Mouse (Mus musculus) midbrain, embryonic 16.5 days (tissue): ENCODE data around the gene Rwdd2a. TPM values are rescaled to one million over a fixed set of nuclear protein-coding genes. Genes with fewer than 3 reads are reported as not detected.
"Not testable (repeated sequence)": the region's sequence is repeated elsewhere in the genome, so short reads cannot be mapped to it uniquely, and the experiment has no call there.

Experiments used
- ATAC-seq: fragments of 200-750 bp; cut with Nextera tagmentation; 2 replicates; pipeline ENCODE4 v1.8.0; 2017; ENCODE audit warnings: moderate TSS enrichment
- H3K27ac ChIP-seq: fragments of 300-500 bp; sonication (generic); 2 replicates; pipeline ENCODE4 v1.5.1; 2014; ENCODE audit warnings: mild to moderate bottlenecking, low read length, mixed read lengths
- H3K27me3 ChIP-seq: fragments of 300-500 bp; sonication (generic); 2 replicates; pipeline ENCODE4 v1.6.1; 2014; ENCODE audit warnings: low read depth, low read length, mixed read lengths; ENCODE audit not compliant: control insufficient read depth, insufficient read depth
- H3K36me3 ChIP-seq: fragments of 300-500 bp; sonication (generic); 2 replicates; pipeline ENCODE4 v1.6.1; 2014; ENCODE audit warnings: mild to moderate bottlenecking, low read length, moderate library complexity, mixed read lengths; ENCODE audit not compliant: control insufficient read depth, insufficient read depth
- H3K4me1 ChIP-seq: fragments of 300-500 bp; sonication (generic); 2 replicates; pipeline ENCODE4 v1.6.1; 2014; ENCODE audit warnings: mild to moderate bottlenecking, low read length, mixed read lengths; ENCODE audit not compliant: control insufficient read depth, insufficient read depth
- H3K4me2 ChIP-seq: fragments of 300-500 bp; sonication (generic); 2 replicates; pipeline ENCODE4 v1.6.1; 2014; ENCODE audit warnings: mild to moderate bottlenecking, low read length, mixed read lengths
- H3K4me3 ChIP-seq: fragments of 300-500 bp; sonication (generic); 2 replicates; pipeline ENCODE4 v1.5.1; 2014; ENCODE audit warnings: low read depth, mild to moderate bottlenecking, low read length, moderate library complexity, mixed read lengths
- H3K9ac ChIP-seq: fragments of 300-500 bp; sonication (generic); 2 replicates; pipeline ENCODE4 v1.6.1; 2014; ENCODE audit warnings: low read depth, low read length, mixed read lengths
- H3K9me3 ChIP-seq: fragments of 300-500 bp; sonication (generic); replicated peaks from 2 replicates; pipeline ENCODE4 v1.6.1; 2014; ENCODE audit warnings: mild to moderate bottlenecking, low read length, mixed read lengths; ENCODE audit not compliant: control insufficient read depth, poor library complexity, severe bottlenecking
- WGBS: fragments of 180-500 bp; shearing (Covaris S2); extraction: QIAGEN DNeasy Blood & Tissue Kit; methylation state at CpG from one replicate; pipeline ENCODE4 v1.1.7; 2014; 5-methylcytosine and 5-hydroxymethylcytosine counted together
- polyA plus RNA-seq: library from polyadenylated mRNA; unstranded; fragments of >200 nt; fragmentation: Nextera tagmentation; extraction: Ambion mirVana; gene quantifications from 2 replicates; pipeline ENCODE4 v1.2.1, GENCODE M21; 2015

Rwdd2a gene
- polyA plus RNA-seq, 1 experiment from 2014 or later, result 30.9 TPM

DNA sequence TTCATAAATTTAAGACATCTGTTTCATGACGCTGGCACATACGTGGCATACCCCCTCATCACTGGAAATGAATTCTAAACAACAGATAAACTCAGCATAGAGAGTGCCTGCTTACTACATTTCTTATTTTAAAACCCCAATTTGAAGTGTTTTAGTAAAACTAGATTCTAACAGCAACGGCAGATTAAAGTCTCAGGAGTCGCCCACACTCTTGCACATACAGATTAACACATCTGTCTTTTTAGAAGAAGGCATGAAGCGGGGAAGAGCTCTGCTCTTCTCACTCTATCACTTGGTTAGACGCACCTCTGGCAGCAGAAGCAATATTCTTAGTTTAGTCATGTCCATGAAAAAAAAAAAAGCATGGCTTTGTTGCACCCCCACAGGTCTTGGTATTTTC is 3.4 kb downstream of the Rwdd2a start:
- Histone ChIP-seq H3K4me3 (no peak overlapping the region), H3K27ac (no peak overlapping the region), H3K4me2 (no peak overlapping the region), H3K9ac (no peak overlapping the region), H3K36me3 (peaks cover 3% of the 10 kb centered on the region; the same call in 1 of the 2 replicates), H3K4me1 (peaks cover 14% of the 10 kb centered on the region), H3K27me3 (no peaks in the 10 kb centered on the region), H3K9me3 (no peaks in the 10 kb centered on the region)
- ATAC-seq, result no peak
- WGBS, result 93% methylated on average over 6 of the region's 6 CpGs

DNA sequence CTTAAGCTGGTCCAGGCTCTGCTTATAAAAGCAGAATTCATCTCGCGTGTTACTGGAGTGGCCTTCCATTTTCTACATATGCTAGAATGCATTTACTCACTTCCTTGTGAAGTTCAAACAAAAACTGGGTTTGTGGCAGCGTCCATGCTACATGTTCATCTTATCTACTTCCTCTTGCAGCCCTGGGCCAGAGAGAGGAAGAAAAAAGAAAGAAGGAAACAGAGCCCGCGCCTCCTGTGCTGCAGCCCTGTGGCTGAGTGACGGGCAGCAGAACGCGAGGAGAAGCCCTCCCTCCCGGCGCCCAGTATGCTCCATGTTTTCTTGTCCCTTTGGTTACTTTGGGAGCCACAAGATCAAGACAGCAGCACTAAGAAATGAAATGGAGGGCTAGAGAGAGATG is 7.9 kb downstream of the Rwdd2a start:
- Histone ChIP-seq H3K27me3 (no peaks in the 10 kb centered on the region), H3K27ac (no peak overlapping the region), H3K4me1 (no peaks in the 10 kb centered on the region), H3K9me3 (no peaks in the 10 kb centered on the region), H3K4me3 (no peak overlapping the region), H3K9ac (no peak overlapping the region), H3K36me3 (peaks cover 3% of the 10 kb centered on the region; the same call in 1 of the 2 replicates), H3K4me2 (no peak overlapping the region)
- ATAC-seq, result no peak
- WGBS, result 89% methylated on average over 10 of the region's 10 CpGs

DNA sequence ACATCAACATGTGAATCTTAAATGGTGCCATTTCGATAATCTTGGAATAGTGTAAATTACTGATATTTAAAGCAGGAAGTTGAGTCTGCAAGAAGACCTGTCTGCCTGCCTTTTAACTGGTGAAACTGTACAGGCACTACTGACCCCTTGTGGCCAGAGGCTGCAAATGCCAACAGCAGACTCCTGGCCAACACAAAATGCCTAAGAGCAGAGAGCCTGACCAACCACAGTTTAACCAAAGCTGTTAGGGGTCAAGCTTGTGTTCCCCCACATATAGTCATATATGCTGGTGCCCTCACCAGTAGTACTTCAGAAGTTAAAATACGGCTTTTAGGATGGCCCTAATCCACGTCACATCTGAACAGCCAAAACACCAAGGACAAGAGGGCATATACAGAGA is 11.9 kb downstream of the Rwdd2a start:
- peak; percentile 55; the same call in 1 of the 2 replicates for ATAC-seq

DNA sequence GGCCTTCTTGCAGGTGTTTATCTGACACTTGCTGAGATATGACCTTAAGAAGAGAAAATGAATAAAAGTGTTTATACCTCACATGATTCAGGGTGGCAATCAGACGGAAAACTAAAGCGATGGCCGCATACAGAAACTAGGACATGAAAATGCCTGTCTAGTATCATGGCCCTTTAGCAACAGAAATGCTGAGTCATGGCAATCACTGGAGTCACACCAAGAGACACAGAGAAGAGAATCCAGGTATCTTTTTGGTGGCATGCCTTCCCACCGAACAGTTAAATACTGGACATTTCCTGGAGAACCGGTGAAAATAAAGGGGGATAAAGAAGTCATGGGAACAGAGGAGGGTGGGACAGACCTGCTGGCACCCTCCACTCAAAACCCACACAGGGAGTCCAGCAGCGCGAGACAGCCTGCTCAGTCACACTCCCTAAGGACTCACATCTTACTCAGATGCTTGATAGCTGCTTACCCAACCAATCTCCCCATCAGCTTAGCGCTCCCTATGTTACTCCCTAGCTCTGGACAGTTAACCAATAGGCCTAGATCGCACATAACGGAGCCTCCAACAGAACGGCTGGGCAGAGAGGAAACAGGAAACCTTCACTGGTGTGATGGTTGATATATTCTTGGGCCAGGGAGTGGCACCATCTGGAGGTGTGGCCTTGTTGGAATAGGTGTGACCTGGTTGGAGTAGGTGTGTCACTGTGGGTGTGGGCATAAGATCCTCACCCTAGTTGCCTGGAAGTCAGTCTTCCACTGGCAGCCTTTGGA is 15.4 kb downstream of the Rwdd2a start:
- H3K27me3 ChIP-seq, result no peaks in the 10 kb centered on the region
- no peaks in the 10 kb centered on the region for H3K36me3 ChIP-seq
- no peak overlapping the region for H3K9ac ChIP-seq
- no peak overlapping the region for H3K4me3 ChIP-seq
- H3K4me2 ChIP-seq, result no peak overlapping the region
- WGBS, result 95% methylated on average over 11 of the region's 11 CpGs
- H3K27ac ChIP-seq, result no peak overlapping the region
- no peak for ATAC-seq
- H3K4me1 ChIP-seq, result no peaks in the 10 kb centered on the region
- H3K9me3 ChIP-seq, result no peaks in the 10 kb centered on the region

More for the DNA sequence above, 11.9 kb downstream of the Rwdd2a start:
- Histone ChIP-seq H3K4me3 (no peak overlapping the region), H3K4me2 (no peak overlapping the region), H3K9me3 (no peaks in the 10 kb centered on the region), H3K9ac (no peak overlapping the region), H3K27me3 (no peaks in the 10 kb centered on the region), H3K4me1 (no peaks in the 10 kb centered on the region), H3K27ac (no peak overlapping the region), H3K36me3 (peaks cover 3% of the 10 kb centered on the region; the same call in 1 of the 2 replicates)
- WGBS, result 54% methylated on average over 3 of the region's 3 CpGs

DNA sequence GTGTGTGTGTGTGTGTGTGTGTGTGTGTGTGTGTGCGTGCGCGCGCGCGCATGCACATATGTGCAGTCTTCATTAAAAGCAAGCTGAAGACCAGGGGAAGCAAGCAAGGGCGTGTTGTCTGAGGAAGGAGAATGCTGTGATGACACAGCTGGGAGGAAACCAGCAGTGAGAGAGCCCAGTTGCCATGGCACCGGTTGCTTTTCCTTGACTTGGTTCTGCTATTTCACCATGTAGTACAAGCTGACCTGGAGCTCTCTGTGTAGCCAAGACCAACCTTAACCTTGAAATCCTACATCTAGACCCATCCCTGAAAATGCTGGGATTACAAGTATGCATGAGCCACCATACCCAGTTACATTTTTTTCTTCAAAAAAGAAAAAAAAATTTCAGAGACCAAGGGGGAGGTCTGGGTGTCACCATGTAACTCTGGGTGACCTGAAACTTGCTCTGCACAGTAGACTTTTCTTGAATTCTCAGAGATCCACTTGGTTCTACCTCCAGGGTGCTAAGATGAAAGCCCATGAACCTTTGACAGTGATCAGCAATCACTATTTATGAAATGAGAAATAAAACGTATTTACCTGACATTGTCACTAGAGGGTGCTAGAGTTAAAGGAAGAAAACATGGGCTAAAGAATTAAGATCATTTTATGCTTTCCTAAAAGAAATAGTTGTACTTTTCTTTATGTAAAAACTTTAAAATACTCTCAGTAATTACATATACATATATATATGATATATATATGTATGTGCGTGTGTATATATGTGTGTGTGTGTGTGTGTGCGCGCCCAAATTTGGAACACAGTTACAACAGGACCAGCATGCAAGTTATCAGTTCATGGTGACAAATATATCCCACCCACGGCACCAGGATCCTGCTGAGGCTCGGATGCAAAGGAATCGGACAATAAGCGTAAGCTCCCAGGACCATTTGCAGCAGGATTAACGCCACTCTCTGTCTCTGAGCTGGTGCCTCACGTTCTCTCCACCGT is 21.2 kb downstream of the Rwdd2a start:
- H3K9ac ChIP-seq, result no peak overlapping the region
- H3K27ac ChIP-seq, result no peak overlapping the region
- no peaks in the 10 kb centered on the region for H3K9me3 ChIP-seq
- no peak overlapping the region for H3K4me3 ChIP-seq
- WGBS, result 66% methylated on average over 19 of the region's 19 CpGs
- H3K36me3 ChIP-seq, result no peaks in the 10 kb centered on the region
- no peaks in the 10 kb centered on the region for H3K27me3 ChIP-seq
- ATAC-seq, result peak; percentile 59
- H3K4me1 ChIP-seq, result peaks cover 4% of the 10 kb centered on the region
- no peak overlapping the region for H3K4me2 ChIP-seq

DNA sequence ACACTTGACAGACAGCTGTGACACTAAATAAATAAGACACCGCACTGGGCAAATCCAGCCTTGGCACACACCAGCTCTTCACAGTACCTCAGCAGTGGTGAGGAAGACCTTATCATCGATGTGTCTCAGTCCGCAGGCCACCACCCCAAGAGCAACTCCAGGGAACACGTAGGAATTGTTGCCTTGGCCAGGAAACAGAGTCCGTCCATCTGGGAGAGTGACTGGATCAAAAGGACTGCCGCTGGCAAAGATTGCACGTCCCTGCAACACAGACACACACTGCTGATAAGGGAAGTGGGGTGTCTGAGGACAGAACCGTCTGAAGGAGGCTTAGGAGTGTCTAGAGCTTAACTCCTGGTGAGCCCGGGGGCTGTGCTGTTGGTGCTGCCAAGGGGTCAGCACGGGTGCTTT is 22.6 kb downstream of the Rwdd2a start:
- H3K9ac ChIP-seq, H3K4me2 ChIP-seq, H3K36me3 ChIP-seq, H3K27me3 ChIP-seq, H3K9me3 ChIP-seq, H3K4me1 ChIP-seq, H3K27ac ChIP-seq, H3K4me3 ChIP-seq: not testable (repeated sequence)
- 69% methylated on average over 9 of the region's 10 CpGs for WGBS
- ATAC-seq, result 0 out of 2 replicates have a peak, but pooled peaks have one; percentile 36

DNA sequence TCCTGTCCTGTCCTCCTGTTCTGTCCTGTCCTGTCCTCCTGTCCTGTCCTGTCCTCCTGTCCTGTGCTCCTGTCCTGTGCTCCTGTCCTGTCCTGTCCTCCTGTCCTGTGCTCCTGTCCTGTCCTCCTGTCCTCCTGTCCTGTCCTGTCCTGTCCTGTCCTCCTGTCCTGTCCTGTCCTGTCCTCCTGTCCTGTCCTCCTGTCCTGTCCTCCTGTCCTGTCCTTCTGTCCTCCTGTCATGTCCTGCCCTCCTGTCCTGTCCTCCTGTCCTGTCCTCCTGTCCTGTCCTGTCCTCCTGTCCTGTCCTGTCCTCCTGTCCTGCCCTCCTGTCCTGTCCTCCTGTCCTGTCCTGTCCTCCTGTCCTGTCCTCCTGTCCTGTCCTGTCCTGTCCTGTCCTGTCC is 25.2 kb downstream of the Rwdd2a start:
- not testable (repeated sequence) for H3K9me3 ChIP-seq, H3K27me3 ChIP-seq, H3K27ac ChIP-seq, H3K4me2 ChIP-seq, H3K36me3 ChIP-seq, H3K9ac ChIP-seq, ATAC-seq, H3K4me3 ChIP-seq, H3K4me1 ChIP-seq

DNA sequence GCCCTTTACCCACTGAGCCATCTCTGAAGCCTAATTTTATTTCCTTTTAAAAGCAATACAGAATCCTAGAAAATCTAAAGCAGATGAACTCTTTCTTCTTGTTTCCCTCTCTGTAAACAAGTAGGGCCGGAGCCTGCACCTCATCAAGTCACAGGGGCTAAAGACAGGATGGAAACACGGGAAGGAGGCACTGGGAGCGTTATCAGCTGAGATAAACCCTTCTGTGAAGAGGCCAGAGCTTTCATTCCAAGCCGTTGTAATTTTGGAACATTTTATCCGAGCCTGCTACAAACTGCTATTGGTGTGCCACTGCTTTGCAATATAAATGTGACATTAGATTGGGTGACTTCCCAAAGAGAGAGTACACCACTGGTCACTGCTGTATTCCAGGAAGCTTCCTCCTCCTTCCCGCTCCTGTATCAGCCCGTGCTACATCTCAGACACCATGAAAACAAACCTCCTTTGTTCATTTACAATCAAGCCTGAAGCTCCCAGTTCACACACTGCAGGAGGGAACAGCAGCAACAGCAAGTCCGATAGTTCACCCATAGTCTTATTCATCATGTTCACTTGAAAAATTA is 28.0 kb downstream of the Rwdd2a start:
- Histone ChIP-seq H3K9me3 (no peaks in the 10 kb centered on the region), H3K9ac (no peak overlapping the region), H3K4me3 (no peak overlapping the region), H3K36me3 (no peaks in the 10 kb centered on the region), H3K4me2 (no peak overlapping the region), H3K27ac (no peak overlapping the region), H3K27me3 (no peaks in the 10 kb centered on the region), H3K4me1 (no peaks in the 10 kb centered on the region)
- ATAC-seq, result no peak
- 62% methylated on average over 8 of the region's 8 CpGs for WGBS
